Mouse (Mus musculus) lung, adult 2 months (tissue): ENCODE data around the gene Pakap.

Experiments
- CTCF ChIP-seq: fragments of 200-500 bp; IDR thresholded peaks from 2 replicates; pipeline ENCODE4 v1.5.1; 2011; ENCODE audit warnings: mild to moderate bottlenecking, low read length, control low read depth; ENCODE audit not compliant: insufficient read depth
- POLR2A ChIP-seq: fragments of 200-500 bp; IDR thresholded peaks from 2 replicates; pipeline ENCODE4 v1.6.1; 2011; ENCODE audit warnings: low read depth, mild to moderate bottlenecking, control low read depth, low read length, borderline replicate concordance; ENCODE audit errors: extremely low read depth

DNA sequence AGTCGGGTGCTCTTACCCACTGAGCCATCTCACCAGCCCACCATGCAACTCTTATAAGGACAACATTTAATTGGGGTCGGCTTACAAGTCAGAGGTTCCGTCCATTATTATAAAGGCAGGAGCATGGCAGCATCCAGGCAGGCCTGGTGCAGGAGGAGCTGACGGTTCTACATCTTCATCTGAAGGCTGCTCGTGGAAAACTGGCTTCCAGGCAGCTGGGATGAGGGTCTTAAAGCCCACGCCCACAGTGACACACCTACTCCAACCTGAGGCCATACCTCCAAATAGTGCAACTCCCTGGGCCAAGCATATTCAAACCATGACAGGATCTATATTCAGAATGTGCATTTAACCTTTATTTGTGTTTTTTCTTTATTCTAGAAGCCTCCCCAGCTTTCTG lies 286.2 kb downstream of the Pakap start:
- no peak for TF ChIP-seq CTCF
- no peak for TF ChIP-seq POLR2A
